Mouse (Mus musculus) CH12.LX (cell line): Measurements from ENCODE around the gene Syne3. TPM values are rescaled to one million over a fixed set of nuclear protein-coding genes. Genes with fewer than 3 reads are reported as not detected.

Experiments used
- DNase-seq: peaks from one replicate; pipeline ENCODE4 v3.0.0-alpha.2; 2013; ENCODE audit errors: extremely low read depth
- H3K27ac ChIP-seq: 2 replicates; pipeline ENCODE4 v1.5.1; 2012; ENCODE audit warnings: low read depth, mild to moderate bottlenecking, control low read depth, moderate library complexity; ENCODE audit not compliant: insufficient read depth
- H3K27me3 ChIP-seq: replicated peaks from 2 replicates; pipeline ENCODE3; 2012; ENCODE audit warnings: inconsistent platforms
- H3K36me3 ChIP-seq, 2 experiments: replicated peaks in 1 of 2; 2 replicates each; pipeline versions ENCODE3 to v1.6.1; 2012; ENCODE audit warnings: inconsistent platforms in 1 of 2, low read length in 1 of 2, mild to moderate bottlenecking in 1 of 2, mixed read lengths in 1 of 2, moderate library complexity in 1 of 2; ENCODE audit not compliant: control insufficient read depth in 1 of 2, insufficient read depth in 1 of 2
- H3K4me1 ChIP-seq, 2 experiments: 2 replicates each; pipeline ENCODE4 v1.6.1; 2012; ENCODE audit warnings: inconsistent platforms in 1 of 2, moderate library complexity in 1 of 2; ENCODE audit not compliant: insufficient read depth in 2 of 2, control insufficient read depth in 1 of 2
- H3K4me2 ChIP-seq: 2 replicates; pipeline ENCODE4 v1.6.1; 2012; ENCODE audit warnings: low read depth, mild to moderate bottlenecking, control low read depth; ENCODE audit not compliant: poor library complexity, insufficient read depth, severe bottlenecking
- H3K4me3 ChIP-seq, 3 experiments: fragments of 150-350 bp in 1 of 3; sonication (generic) in 1 of 3; replicated peaks in 1 of 3; 2 replicates each; pipeline versions ENCODE3 to v1.5.1; 2011 to 2012; ENCODE audit warnings: low read depth in 2 of 3, low read length in 2 of 3, mild to moderate bottlenecking in 2 of 3, moderate library complexity in 2 of 3, control low read depth in 1 of 3, improper control_type of control experiment in 1 of 3, inconsistent platforms in 1 of 3, mixed read lengths in 1 of 3; ENCODE audit not compliant: poor library complexity in 1 of 3
- H3K79me2 ChIP-seq: replicated peaks from 2 replicates; pipeline ENCODE4 v1.6.1; 2012; ENCODE audit warnings: mild to moderate bottlenecking, moderate library complexity; ENCODE audit not compliant: control insufficient read depth, poor library complexity, insufficient read depth, severe bottlenecking; ENCODE audit errors: extremely low read depth
- H3K9ac ChIP-seq: 2 replicates; pipeline ENCODE4 v1.6.1; 2012; ENCODE audit warnings: low read depth, mild to moderate bottlenecking, control low read depth, moderate library complexity; ENCODE audit not compliant: insufficient read depth
- H3K9me3 ChIP-seq: replicated peaks from 2 replicates; pipeline ENCODE3; 2012; ENCODE audit warnings: low read length, inconsistent platforms, mixed read lengths
- BHLHE40 ChIP-seq: IDR thresholded peaks from 2 replicates; pipeline ENCODE4 v1.6.1; 2011; ENCODE audit warnings: mild to moderate bottlenecking, low read depth, low read length, improper control_type of control experiment
- E2F4 ChIP-seq: IDR thresholded peaks from 2 replicates; pipeline ENCODE4 v1.6.1; 2011; ENCODE audit warnings: low read depth, low read length, improper control_type of control experiment; ENCODE audit not compliant: insufficient replicate concordance
- EP300 ChIP-seq: IDR thresholded peaks from 2 replicates; pipeline ENCODE4 v1.6.1; 2011; ENCODE audit warnings: low read length, improper control_type of control experiment
- ETS1 ChIP-seq: conservative IDR thresholded peaks from 2 replicates; pipeline ENCODE4 v1.6.1; 2012; ENCODE audit warnings: low read depth, mild to moderate bottlenecking, inconsistent platforms, low read length, improper control_type of control experiment, moderate library complexity
- IRF4 ChIP-seq: IDR thresholded peaks from 2 replicates; pipeline ENCODE4 v1.6.1; 2014; ENCODE audit warnings: low read depth, mild to moderate bottlenecking, inconsistent platforms, low read length, improper control_type of control experiment
- JUND ChIP-seq: conservative IDR thresholded peaks from 2 replicates; pipeline ENCODE4 v1.6.1; 2011; ENCODE audit warnings: low read depth, low read length, improper control_type of control experiment
- KAT2A ChIP-seq: IDR thresholded peaks from 2 replicates; pipeline ENCODE4 v1.6.1; 2012; ENCODE audit warnings: low read length, improper control_type of control experiment, inconsistent platforms; ENCODE audit not compliant: insufficient replicate concordance
- MEF2A ChIP-seq: IDR thresholded peaks from 2 replicates; pipeline ENCODE4 v1.6.1; 2014; ENCODE audit warnings: low read depth, mild to moderate bottlenecking, inconsistent platforms, low read length, improper control_type of control experiment, borderline replicate concordance
- NELFE ChIP-seq: IDR thresholded peaks from 2 replicates; pipeline ENCODE4 v1.6.1; 2011; ENCODE audit warnings: low read depth, low read length, improper control_type of control experiment
- SMC3 ChIP-seq: IDR thresholded peaks from 2 replicates; pipeline ENCODE4 v1.6.1; 2011; ENCODE audit warnings: low read depth, low read length, improper control_type of control experiment
- TBP ChIP-seq: conservative IDR thresholded peaks from 2 replicates; pipeline ENCODE4 v1.6.1; 2011; ENCODE audit warnings: low read depth, low read length, improper control_type of control experiment
- USF2 ChIP-seq: conservative IDR thresholded peaks from 2 replicates; pipeline ENCODE4 v1.6.1; 2011; ENCODE audit warnings: low read depth, low read length, improper control_type of control experiment
- ZNF384 ChIP-seq: IDR thresholded peaks from 2 replicates; pipeline ENCODE4 v1.6.1; 2012; ENCODE audit warnings: low read depth, low read length, improper control_type of control experiment, inconsistent platforms
- dilution Hi-C: fragments of 300-500 bp; cut with MboI; formaldehyde crosslinking; loops from 2 replicates; pipeline ENCODE4 v1.14.3; 2020; ENCODE audit warnings: low sequenced_read_pairs; ENCODE audit not compliant: extremely low pct_unique_long_range_greater_than_20kb, extremely low pct_ligation_motif_present
- in situ Hi-C: fragments of 300-500 bp; cut with MboI; formaldehyde crosslinking; loops from 3 replicates; pipeline ENCODE4 v1.14.3; 2019; ENCODE audit warnings: low sequenced_read_pairs, low pct_ligation_motif_present, low pct_unique_long_range_greater_than_20kb, mixed read lengths
- polyA plus RNA-seq: library from polyadenylated mRNA; unstranded; fragments of >175 nt; gene quantifications from 2 replicates; pipeline ENCODE4 v1.2.1, GENCODE M21; 2012; ENCODE audit warnings: low read depth; ENCODE audit not compliant: insufficient read length
- total RNA-seq, 2 experiments: library from RNA; depleted of rRNA; stranded (reverse); fragments of 300-350 nt in 1 of 2; fragments of >200 nt in 1 of 2; gene quantifications; 2 replicates each; pipeline ENCODE4 v1.2.3; 2012 to 2014

Gene Syne3
- total and polyA plus RNA-seq, 3 experiments, result 5.3 to 18.7 (median 7.3) TPM

DNA sequence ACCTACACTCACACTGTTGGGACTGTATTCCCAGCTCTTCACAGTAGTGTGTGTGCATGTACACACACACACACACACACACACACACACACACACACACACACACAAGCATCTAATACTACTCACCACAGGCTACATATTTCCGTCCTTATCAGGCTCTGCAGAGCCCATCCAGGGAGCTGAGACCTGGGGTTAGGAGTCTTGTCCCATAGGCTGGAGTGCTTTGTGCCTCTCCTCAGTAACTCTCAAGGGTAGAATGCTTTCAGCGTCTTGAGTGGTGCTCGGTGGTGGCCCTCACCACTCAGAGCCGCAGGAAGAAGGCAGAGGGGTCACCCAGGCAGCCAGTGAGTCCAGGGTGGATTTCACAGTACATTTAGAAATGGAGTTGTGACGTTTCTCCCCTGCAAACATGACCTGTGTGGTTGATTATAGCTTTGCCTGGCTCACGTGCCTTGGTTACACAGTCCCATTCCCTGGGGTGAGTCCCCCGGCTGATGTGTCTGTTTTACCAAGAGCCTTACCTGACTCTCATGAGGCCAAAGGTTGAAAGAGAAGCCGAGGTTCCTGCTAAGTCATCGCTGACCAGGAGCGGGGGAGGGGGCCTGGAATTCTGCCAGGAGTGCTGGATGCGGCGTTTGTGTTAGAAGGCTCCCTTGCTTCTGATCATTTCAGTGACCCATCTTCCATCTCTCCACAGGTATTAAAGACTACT, 30.1 kb upstream of the Syne3 start:
- no peak overlapping the region for H3K4me3 ChIP-seq
- DNase-seq, result no peak
- peaks cover 11 to 36% of the 10 kb centered on the region in 2 experiments for H3K4me1 ChIP-seq
- H3K79me2 ChIP-seq, result peaks cover 22% of the 10 kb centered on the region
- dilution Hi-C loops, result no loop called here
- TF ChIP-seq JUND (no peak), KAT2A (no peak), E2F4 (no peak), ZNF384 (no peak), EP300 (no peak), ETS1 (no peak), USF2 (no peak), IRF4 (no peak), MEF2A (no peak), BHLHE40 (no peak), NELFE (no peak), TBP (no peak), SMC3 (no peak)
- TF ChIP-seq, all 38 proteins: peak for 0
- Histone ChIP-seq H3K36me3 (peaks cover 30 to 95% of the 10 kb centered on the region in 2 experiments), H3K27ac (no peak overlapping the region), H3K4me2 (no peak overlapping the region), H3K9ac (no peak overlapping the region), H3K27me3 (no peaks in the 10 kb centered on the region), H3K9me3 (no peaks in the 10 kb centered on the region)
- in situ Hi-C loops, result no loop called here

- Histone ChIP-seq H3K79me2 (peaks cover 30% of the 10 kb centered on the region), H3K27me3 (no peaks in the 10 kb centered on the region), H3K4me3 (no peak overlapping the region), H3K4me1 (peaks cover 16 to 45% of the 10 kb centered on the region in 2 experiments), H3K9me3 (no peaks in the 10 kb centered on the region), H3K27ac (no peak overlapping the region), H3K4me2 (no peak overlapping the region)
- in situ Hi-C loops, result no loop called here
- dilution Hi-C loops, result no loop called here
- no peak for DNase-seq
- no peak for TF ChIP-seq ZNF384
- no peak for TF ChIP-seq SMC3
- TF ChIP-seq, all 38 proteins: peak for 0
- Histone ChIP-seq H3K36me3 (peaks cover 30 to 89% of the 10 kb centered on the region in 2 experiments), H3K9ac (no peak overlapping the region)
Observed at GRCm38 (mm10) chr12:105038918-105039317, 29.3 kb upstream of the Syne3 start.
